Mouse (Mus musculus): ENCODE results near the gene Card19.
A peak's percentile ranks its signal among the peaks of the same experiment; 100 is the strongest.

The Card19 gene

DNA sequence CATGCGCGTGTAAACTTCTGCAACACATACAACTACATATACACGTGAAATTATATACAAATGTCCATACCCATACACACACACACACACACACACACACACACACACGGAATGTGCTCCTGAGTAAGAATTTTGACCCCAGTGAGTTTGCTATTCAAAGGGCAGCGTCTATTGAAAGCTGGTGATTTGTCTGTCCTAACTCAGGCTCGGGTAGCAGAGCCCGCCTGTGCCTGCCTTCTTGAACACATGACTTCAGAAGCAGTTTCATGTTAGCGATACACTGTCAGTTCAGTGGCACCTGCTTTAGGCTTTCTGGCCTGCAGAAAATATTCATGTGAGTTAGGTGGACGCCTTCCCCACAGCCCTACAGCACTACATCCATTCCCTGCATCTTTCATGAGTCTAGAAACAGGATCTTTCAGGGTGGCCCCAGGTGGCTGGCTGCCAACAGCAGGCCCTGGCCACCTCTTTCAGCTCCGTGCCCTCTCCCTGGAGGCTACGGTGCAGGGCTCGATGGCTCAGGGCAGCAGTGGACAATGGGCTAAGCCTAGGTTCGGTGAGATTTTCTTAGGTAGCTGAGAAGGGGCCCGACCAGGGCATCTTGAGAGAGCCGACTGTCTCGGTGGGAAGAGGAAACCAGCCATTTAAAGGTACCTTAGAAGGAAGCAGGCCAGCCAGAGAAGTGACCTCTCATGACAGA lies 23.5 kb downstream of the Card19 start:
- DNase-seq: no peak

GRCm38 (mm10) chr13:49191673-49192035 lies 24.2 kb downstream of the Card19 start:
- DNase-seq: no peak

DNA sequence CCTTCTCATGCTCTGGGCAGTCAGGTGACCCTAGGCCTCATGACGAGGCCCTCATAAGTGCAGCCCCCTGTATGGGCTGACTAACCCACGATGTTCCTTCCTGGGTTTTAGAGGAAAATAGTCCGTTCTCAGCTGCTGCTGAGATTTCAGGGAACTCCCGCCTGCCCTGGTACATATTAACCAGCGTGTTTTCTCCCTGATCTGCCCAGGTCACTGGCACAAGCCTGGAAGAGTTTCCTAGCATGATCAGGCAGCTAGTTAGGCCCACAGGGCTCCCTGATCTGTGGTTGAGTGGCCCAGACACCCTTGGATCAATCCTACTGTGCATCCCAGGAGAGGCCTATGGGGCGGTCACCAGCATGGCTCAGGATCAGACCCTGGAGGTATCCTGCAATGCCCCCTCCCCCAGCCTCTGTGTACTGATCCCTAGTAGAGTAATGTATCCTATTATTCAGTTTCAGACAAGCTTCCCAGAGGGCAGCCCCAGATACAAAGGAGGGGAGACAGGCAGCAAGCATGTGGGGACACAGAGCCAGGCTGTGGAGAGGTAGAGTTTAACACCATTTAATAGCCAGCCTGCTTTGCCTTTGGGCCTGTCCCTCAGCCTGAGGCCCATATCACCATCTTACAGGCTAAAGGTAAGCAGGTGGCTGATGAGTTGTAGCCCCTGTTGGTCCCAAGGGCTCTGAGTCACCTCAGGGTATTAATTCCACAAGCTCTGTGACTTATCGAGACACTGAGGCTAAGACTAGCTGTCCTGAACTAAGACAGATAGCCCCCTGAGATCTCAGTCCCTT lies 24.8 kb downstream of the Card19 start:
- no peak for DNase-seq

- DNase-seq: no peak
Measured at GRCm38 (mm10) chr13:49189970-49190870, 25.6 kb downstream of the Card19 start.

GRCm38 (mm10) chr13:49188966-49189360 lies 26.9 kb downstream of the Card19 start:
- no peak for DNase-seq

DNA sequence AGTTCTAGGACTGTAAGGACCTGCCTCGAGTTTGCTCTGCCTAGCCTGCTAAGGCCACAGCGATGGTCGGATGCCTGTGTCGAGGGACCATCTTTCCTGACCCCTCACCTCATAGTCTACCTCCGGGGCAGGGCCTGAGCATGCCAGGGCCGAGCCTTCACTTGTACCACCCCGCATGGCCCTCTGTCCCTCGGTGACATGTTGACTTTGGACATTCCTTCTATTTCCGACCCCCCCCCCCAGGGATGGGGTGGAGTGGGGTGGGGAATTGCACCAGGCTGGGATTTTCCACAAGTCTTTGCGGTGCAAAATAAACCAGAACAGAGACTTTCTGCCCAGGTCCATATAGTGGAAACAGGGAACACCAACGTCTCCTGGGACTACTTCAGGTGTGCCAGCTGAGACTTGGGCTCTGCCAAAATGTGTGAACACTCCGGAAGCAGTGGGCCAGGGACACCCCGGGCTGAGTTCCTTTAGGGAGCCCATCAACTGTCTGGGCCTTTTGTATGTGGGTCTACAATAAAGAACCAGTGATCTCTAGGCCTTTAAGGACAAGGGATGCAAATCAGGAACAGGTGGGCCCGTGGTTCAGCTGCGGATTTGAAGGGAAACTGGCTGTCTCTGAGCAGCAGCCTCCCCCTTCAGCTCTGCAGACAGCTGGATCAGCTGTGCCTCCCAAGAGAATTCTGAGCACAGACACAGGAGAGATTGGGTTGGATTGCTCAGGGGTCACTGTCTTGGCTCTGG lies 27.4 kb downstream of the Card19 start:
- DNase-seq: no peak

DNA sequence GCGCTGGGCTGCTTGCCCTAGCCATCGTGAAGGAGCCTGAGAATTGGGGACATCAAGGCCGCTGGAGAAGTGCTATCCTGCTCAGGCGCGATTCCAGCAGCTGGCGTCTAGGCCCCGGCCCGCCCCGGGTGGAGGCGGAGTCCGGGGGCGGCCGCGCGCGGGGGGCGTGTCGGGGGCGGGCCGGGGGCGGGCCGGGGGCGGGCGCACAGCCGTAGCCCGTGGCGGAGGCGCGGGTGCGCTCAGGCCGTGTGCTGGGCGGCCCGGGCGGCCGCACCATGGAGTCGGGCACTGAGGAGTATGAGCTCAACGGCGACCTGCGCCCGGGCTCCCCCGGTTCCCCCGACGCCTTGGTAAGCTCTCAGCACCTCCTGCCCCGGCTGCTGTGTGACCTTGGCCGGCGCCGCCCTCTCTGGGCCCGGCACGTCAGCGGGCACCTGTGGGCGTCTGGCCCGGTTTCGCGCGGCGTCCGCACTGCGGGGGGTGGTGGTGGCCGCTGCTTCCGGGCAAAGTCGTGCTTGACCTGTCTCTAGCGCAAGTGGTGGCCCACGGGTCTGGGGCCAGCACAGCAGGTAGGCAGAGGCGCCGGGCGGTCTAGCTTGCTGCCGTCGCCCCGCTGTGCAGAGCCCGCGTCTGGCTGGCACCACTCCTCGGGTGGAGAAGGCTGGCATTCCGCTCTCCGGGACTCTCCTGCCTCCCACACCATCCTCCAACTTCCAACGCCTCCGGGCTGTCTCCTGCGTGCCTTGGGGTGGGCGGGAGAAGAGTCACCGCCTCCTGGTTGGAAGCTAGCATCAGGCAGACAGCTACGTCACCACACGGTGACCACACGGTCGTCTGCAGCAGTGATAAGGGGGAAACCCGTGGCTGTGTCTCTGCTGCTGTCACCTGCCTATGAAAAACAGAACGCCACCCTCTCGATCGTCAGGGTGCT lies 28.3 kb downstream of the Card19 start, which contains the start of gene Ninj1:
Gene Ninj1, plus strand, starts transcription at position 198 of the 931 bp plus-strand sequence.
- peak; percentile 88 for DNase-seq

DNA sequence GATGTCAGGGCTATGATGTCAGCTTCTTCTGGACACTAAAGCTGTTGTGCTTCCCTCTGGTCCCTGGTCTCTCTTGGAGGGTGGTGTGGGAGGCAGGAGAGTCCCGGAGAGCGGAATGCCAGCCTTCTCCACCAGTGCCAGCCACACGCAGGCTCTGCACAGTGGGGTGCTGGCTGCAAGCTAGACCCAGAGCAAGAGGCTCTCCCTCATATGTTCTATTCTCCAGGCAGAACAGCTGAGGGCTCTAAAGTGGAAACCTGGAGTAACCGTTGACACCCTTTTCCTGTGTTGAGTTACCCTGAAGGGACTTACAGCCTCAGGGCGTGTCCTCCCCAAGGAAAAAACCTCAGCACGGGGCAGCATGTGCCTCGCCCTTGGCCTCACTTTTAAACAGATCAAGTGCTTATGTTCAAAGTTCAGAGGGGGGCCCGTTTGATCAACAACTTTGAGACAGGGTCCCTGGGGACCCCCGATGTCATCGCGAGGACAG lies 29.0 kb downstream of the Card19 start:
- DNase-seq: no peak

DNA sequence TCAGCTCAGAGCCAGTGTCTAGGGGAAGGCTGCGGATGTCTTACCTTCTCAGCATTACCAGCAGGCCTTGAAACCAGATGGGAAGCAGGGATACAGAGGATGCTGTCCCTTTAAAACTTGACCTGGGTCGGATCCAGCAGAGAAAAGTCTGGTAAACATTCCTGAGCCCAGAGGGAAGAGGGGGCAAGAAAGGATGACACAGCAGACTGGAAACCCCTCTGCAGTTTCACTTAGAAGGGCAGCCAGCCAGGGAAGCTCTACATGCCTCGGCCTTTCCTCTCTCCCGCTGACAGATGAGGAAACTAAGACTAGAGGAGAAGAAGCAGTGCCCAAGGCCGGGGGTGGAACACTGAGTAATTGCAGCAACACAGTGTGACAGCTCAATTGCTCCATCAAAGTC lies 32.2 kb downstream of the Card19 start:
- DNase-seq: no peak

DNA sequence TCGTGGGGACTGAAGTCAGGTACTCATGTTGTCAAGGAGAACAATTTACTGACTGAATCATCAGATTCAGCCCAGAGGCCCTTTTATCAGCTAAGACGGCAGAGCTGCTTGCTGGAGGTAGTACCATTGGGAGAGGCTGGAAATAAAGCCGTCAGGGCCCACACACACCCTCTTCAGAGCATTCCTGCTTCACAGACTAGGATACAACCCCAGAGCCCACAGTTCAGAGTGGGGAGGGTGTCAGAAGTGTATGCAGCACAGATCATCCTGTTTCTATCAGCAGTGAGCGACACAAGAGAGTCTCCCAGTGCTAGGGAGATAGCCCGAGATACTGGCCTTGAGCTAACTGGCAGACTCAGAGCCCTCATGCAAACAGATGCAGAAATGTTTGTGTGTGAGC lies 32.7 kb downstream of the Card19 start:
- no peak for DNase-seq

DNA sequence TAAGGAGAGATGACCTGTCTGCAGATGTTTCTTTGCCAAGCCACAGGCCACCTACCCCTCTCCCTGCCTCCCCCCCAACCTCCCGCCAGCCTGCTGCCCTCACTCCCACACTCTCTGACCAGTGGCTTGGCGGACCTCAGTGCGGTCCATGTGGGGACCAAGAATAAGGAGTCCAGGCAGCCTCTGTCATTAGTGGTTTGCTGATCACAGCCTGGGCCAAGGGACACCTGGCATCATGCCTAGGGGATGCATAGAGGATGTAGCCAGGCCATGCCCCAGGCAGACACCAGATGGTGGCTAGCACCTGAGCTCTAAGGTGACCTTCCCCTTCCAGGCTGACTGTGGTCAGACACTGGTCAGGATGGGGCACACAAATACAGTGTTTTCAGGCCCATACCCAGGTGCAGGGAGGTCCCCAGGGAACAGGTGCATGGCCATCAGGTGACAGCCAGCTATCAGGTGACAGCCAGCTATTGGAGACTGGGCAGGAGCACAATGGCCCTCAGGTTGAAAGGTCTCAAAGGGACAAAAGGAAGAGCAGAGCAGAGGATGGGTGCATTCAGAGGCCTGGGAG lies 34.3 kb downstream of the Card19 start:
- no peak for DNase-seq

DNA sequence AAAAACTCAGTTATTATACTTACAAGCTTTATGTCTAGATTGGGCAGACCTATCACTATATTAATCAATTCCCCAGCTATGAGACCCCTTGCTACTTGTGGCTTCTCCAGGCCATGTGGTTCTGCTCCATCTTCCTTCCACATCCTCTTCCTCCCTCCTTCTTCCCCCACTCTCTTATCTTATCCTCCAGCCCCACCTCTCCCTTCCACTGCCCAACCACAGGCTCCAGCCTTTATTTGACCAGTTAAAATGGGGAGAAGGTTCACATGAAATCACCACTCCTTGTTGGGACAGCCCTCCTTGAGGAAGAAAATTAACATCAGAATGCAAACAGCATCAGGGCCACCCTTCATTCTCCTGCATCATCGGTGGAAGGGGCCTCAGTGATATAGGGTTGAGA lies 35.1 kb downstream of the Card19 start:
- DNase-seq: no peak

DNA sequence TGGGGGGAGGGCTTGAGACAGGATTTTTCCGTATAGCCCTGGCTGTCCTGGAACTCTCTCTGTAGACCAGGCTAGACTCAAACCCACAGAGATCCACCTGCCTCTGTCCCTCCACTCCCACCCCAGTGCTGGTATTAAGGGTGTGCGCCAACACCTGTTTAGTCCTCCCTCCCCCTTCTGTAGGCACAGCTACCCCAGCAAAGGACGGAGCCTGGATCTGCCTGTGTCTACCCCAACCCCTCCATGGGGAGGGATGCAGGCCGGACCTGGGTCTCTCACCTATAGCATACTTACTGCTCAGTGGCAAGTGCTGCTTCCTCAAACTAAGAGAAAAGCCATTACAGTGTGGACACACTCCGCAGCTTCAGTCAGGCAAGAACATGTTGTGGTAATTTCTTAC lies 35.6 kb downstream of the Card19 start:
- no peak for DNase-seq

DNA sequence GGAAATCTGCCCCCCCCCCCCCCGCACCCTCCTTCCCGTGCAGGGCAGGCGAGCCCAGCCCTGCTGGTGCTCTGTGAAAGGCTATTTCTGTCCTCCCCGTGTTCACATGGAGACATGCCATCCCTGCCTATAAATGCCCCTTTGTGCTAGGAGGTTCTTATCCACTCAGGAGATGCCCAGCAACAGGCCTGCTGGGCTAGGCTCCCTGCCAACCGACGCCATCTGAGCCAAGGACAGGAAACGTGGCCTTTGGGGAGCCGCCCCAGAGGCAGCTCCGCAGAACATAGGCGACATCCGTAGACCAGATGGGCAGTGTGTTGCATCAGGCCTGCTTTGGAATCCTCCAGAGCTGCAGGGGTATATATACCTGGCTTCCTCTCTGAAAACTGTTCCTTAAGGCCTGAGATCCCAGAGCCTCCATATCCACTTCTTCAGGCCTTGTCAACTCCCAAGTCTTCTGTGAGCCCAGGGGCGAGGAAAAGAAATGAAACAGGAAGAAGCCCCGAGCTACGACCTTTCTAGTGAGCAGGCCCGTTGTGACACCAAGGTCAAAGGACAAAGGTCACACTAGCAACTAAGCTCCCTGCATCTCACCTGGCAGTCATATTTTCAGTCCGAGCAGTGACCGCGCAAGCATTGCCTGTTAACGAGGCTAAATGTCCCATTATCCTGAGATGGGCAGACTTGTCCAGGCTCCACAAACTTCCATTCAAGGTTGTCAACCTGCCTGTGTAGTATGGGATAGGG lies 36.8 kb downstream of the Card19 start:
- peak; percentile 90 for DNase-seq

- DNase-seq: no peak
Measured at GRCm38 (mm10) chr13:49175509-49175908, 40.3 kb downstream of the Card19 start.

- peak; percentile 89 for DNase-seq
Measured at GRCm38 (mm10) chr13:49172971-49173596, 42.8 kb downstream of the Card19 start.

GRCm38 (mm10) chr13:49172335-49172734 lies 43.5 kb downstream of the Card19 start:
- DNase-seq: no peak

- no peak for DNase-seq
Measured at GRCm38 (mm10) chr13:49171729-49172128, 44.1 kb downstream of the Card19 start.

DNA sequence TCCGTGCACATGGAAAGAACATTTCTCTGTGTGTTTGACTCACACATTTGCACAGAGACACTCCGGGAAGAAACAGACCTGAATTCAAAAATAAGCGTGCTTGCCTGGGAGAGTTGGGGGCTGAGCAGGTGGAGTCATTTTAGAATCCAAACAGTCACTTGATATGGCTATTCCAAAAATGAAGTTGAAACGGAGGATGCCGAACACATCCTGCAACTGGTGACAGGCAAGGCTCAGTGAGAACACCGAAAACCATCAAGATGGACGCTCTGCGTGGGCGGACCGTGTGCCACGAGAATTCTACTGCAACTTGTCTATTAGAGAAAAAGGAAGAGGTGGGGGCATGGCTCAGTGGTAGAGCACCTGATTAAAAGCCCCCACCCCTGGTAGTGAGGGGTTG lies 45.2 kb downstream of the Card19 start:
- no peak for DNase-seq
